Mouse (Mus musculus): Measurements from ENCODE around the gene Il25.
A peak's percentile ranks its signal among the peaks of the same experiment; 100 is the strongest.

Il25 gene

DNA sequence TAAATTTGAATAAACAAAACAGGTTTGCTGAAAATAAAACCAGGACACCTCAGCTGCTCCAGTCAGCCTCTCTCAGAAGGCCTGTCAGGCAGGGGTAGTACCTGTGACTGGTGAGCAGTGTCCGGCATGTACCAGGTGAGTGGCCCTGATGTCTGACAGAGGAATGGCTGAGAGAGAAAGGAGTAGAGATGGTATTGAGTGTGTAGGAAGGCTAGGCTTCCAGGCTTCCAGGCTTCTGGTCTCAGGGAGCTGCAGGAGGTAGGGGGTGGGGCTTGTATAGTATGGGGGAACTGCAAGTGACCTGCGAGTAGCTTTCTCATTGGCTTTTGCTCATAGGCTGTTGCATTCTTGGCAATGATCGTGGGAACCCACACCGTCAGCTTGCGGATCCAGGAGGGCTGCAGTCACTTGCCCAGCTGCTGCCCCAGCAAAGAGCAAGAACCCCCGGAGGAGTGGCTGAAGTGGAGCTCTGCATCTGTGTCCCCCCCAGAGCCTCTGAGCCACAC, at the start of gene Il25:
Il25 (plus strand) TSS at position 51 of the 506 bp plus-strand sequence.
- no peak for DNase-seq (ENCODE audit: low read depth, low spot score)

DNA sequence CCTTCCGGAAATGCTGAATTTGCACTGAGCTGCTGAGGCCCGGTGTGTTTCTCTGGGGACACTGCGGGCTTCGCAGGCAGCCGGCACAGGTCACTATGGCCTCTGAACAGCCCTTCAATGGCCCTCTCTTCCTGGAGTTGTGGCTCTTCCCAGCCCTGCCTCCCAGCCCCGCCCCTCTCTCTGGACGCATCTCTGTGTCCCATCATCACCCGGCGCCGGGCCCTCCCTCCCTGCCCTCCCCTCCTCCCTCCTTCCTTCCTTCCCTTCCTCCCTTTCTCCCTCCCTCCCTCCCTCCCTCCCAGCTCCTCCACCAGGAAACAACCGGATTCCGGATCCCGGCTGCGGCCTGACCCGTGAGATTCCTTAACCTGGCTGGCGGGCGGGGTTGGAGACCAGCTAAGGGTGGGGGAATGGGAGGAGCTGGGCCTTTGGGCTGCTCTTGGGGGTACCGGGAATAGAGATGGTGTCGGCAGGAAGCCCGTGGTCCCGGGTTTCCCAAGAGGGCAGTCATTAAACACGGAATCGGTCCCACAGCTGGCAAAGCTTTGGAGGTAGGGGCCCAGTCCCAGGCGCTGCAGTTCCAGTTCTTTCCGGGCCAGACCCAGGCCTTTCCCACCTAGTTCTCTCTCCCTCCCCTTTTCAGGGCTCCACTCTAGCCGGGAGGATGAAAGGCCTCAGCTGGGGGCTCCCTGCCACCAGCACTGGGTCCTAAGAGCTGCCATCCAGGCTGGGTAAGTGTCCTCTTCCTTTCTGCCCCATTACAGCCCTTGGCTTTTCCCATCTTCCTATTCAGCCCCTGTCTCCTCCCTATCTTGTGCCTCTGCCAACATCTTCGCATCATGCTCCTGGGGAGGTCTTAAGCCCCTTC, 49.1 kb upstream of the Il25 start, which contains the start of the genes Bcl2l2 and Gm20521:
Bcl2l2 (plus strand) TSS at position 224 of the 868 bp plus-strand sequence.
Gm20521 (plus strand) TSS at position 288 of the 868 bp plus-strand sequence.
- peak; percentile 77 for DNase-seq (ENCODE audit: low read depth, low spot score)

- no peak for DNase-seq (ENCODE audit: low read depth, low spot score)
These were observed 48.3 kb upstream of the Il25 start for GRCm38 (mm10) chr14:54884022-54884712.

DNA sequence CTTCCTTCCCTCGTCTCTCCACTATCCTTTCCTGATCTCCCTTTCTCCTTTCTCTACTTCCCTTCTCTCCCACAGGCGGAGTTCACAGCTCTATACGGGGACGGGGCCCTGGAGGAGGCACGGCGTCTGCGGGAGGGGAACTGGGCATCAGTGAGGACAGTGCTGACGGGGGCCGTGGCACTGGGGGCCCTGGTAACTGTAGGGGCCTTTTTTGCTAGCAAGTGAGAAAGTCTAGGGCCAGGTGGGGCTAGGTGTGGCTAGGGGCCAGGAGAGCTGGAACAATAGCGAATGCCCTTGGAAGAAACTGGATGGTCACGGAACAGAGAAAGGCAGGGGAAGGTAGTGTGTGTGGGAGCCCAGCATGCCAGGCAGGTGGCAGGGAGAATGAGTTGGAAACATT, 47.2 kb upstream of the Il25 start:
- DNase-seq (ENCODE audit: low read depth, low spot score) = no peak

GRCm38 (mm10) chr14:54892200-54892599, 40.3 kb upstream of the Il25 start, which contains the start of gene Pabpn1:
Gene Pabpn1 (plus strand): TSS chr14:54892500.
- no peak for DNase-seq (ENCODE audit: low read depth, low spot score)

DNA sequence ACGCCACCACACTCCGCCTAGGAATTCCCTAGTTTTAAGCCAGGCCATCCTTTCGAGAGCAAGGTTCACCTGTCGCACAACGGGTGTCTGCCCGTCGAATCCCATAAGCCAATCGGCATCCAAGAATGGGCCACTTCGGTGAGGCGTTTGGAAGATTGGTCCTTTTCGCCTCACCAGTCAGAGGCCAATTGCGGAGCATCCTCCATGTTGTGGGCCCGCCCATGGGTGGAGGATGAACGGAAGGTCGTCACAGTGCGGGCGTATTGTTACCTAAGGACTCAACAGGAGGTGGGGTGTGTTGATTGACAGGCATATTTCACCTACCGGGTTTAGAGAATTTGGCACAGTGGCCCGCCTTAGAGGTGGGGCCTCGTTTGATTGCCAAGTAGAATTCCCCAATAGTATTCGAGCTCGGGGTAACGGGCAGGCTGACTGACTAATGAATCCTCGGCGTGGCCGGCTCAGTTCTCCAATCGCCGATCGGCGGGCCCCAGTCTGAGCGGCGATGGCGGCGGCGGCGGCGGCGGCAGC, 38.8 kb upstream of the Il25 start:
- DNase-seq (ENCODE audit: low read depth, low spot score) = peak; percentile 97

DNA sequence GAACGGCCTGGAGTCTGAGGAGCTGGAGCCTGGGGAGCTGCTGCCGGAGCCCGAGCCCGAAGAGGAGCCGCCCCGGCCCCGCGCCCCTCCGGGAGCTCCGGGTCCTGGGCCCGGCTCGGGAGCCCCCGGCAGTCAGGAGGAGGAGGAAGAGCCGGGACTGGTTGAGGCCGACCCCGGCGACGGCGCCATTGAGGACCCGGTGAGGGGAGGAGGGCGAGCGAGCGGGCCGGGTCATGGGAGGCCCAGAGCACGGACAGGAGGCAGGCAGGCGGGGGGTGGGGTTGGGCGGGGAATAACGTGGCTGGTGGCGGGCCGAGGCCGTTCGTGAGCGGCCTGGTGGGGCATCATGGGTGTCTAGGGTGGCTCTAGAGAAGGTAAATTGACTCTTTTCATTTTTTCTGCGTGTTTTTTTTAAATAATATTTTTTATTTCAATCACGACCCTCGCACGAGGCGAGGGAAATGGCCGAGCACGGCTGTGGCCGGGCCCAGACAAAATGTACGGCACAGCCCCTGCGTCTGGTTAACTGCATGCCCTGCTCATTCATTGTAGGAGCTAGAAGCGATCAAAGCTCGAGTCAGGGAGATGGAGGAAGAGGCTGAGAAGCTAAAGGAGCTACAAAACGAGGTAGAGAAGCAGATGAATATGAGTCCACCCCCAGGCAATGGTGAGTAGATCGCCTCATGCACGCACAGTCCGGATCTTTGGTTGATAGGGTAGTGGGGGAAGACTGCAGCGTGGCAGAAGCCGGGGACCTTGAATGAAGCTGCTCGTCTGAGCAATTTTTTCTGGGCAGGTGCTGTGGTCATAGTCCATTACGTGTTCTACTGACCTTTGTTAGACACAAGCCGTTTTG, 38.0 kb upstream of the Il25 start:
- DNase-seq (ENCODE audit: low read depth, low spot score) = peak; percentile 22

- no peak for DNase-seq (ENCODE audit: low read depth, low spot score)
These were observed 35.0 kb upstream of the Il25 start for GRCm38 (mm10) chr14:54897445-54897844.

DNA sequence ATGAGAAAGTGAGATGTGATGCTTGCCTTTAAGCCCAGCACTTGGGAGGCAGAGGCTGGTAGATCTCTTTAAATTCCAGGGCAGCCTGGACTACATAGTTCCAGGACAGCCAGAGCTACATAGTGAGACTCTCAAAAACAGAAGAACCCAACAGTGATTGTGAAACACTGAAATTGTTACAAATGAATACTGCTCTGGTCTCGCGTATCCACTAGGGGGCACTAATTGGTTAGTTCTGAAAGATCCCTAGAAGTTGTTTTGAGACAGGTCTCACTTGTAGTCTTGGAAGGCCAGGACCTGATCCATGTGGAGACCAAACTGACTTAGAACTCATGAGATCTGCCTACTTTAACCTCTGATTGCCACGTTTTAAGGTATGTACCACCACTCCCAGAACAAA, 32.1 kb upstream of the Il25 start:
- DNase-seq (ENCODE audit: low read depth, low spot score) = peak; percentile 69

- DNase-seq (ENCODE audit: low read depth, low spot score) = no peak
These were observed 28.9 kb upstream of the Il25 start for GRCm38 (mm10) chr14:54903641-54904040.

DNA sequence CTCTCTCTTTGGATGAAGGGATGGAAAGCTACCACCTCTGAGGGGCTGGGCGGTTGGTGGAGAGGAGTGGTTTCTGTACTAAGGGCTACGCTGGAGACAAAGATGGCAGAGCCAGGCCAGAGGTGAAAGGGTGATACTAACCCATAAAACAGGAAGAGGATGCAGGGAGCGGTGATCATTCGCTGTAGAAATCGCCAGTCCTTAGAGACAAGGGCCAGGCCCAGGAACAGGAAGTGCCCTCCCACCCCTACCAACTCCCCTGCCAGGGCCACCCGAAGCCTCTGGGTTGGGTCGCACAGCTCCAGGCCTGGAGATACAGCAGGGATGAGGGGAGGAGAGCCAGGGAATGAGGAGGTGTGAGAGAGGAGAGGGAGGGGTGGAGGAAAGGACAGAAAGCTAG, 23.8 kb upstream of the Il25 start:
- DNase-seq (ENCODE audit: low read depth, low spot score) = no peak

- DNase-seq (ENCODE audit: low read depth, low spot score) = no peak
These were observed 20.2 kb upstream of the Il25 start for GRCm38 (mm10) chr14:54912109-54912850.

GRCm38 (mm10) chr14:54912886-54913285, 19.6 kb upstream of the Il25 start, which contains the start of gene Slc22a17:
Gene Slc22a17 (minus strand): TSS chr14:54913132.
- peak; percentile 71 for DNase-seq (ENCODE audit: low read depth, low spot score)

- DNase-seq (ENCODE audit: low read depth, low spot score) = no peak
These were observed 19.2 kb upstream of the Il25 start for GRCm38 (mm10) chr14:54913343-54913742.

DNA sequence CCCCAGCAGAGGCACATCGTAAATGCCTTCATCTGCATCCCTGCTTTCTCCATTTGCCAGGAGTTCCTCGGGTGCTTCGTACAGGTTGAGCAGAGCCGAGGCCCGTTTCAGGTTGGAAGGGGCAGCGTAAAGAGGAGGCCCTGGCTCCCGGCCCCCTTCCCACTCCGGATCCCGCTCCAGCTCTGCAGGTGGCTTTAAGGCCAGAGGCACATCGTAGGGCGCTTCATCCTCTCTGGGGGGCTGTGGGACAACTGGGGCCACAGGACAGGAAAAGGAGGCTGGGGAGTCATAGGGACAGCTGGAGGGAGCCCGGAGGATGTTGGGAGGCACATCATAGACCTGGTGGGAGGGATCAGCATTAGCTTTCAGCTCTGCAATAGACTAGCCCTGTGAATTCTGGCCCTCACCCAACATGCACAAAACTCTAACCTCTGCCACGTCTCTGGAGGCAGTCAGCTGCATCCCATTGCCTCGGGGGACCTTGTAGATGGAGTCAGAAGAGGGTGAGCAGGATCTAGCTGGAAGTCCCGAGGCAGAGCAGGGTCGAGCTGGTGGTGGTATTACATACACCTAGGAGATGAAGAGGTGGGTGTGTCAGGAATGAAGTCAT, 12.3 kb upstream of the Il25 start:
- no peak for DNase-seq (ENCODE audit: low read depth, low spot score)

DNA sequence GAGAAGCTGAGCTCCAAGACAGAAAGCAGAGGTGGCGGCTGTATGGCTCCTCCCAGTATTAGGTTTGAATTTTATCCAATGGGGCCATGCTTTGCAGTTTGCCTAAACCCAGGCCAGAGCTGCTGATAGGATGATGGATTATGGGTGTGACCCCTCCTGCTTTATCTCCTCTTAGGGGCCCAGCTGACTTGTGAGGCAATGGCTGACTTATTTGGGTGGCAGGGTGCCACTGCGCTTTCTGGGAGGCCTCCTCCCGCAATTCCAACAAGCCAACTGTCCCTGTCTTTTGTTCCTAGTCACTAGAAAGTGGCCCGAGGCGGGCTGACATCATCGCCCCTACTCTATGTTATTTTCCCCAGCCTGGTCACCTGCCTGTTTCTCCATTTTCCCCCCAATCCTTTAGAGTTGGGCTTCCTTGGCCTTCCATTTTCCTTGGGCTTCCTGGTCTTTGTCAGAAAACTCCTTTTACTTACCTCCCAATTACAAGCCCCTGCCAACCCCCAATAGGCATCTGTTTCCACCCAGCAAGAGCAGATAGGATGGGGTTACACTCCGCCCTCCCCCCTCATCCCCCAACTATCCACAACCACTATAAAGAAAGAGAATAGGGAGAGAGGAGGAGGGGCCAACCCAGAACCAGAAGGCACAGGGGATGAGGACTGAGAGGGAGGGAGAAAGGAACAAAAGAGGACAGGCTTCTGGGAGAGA, 7.7 kb upstream of the Il25 start:
- DNase-seq (ENCODE audit: low read depth, low spot score) = peak; percentile 57

DNA sequence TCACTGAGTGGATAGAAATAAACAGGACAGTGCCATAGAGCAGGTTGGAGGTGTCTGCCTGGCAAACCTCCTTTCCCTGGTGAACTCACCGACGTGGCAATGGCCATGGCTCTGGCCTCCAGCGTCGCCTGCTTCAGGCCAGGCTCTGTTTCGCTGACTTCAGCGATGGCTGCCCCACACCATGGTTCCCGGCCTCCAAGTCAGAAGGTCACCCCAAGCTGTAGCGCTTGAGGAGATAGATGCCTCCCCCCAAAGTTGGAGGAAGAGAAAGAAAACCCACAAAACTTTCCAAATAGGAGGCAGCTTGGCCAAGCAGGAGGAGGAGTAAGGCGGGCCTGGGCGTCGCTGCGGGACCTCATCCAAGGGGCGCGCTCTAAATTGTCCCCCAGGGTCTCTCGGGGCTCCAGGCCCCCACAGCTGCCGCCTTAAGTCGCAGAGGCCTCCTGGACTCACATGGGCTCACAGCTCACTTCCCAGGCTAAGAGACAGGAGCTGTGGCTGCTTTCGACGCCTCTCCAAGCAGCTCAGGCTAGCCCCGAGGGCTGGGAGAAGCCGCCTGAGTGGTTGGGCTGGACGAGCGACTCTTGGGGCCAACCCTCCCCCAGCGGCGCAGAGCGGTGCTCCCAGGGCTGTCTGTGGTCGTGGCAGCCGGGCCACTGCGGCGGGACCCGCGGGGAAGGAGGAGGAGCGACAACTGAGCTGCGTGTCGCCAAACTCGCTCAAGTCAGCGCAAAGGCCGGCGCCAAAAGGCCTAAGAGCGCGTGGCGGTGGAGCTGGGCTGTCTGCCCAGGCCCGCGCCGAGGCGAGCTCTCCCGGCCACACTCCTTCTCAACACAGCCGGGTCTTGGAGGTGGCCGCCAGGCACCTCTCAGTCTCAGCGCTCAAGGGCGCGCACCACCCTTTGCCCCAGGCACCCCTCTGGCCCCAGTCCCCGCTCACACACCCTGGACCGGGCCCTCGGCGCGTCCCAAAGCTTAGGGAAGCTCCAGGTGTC, 6.8 kb upstream of the Il25 start, which contains the start of gene Efs:
Efs (minus strand) TSS at position 778 of the 994 bp plus-strand sequence.
- peak; percentile 43 for DNase-seq (ENCODE audit: low read depth, low spot score)

Measured in embryo, embryonic 11.5 days (tissue).